Mouse (Mus musculus): Measurements from ENCODE around the gene Kdm5c. TPM values are rescaled to one million over a fixed set of nuclear protein-coding genes. Genes with fewer than 3 reads are reported as not detected.

Gene Kdm5c
- total RNA-seq, 2 experiments from 2014 or later, result 19.4 to 33.7 TPM

DNA sequence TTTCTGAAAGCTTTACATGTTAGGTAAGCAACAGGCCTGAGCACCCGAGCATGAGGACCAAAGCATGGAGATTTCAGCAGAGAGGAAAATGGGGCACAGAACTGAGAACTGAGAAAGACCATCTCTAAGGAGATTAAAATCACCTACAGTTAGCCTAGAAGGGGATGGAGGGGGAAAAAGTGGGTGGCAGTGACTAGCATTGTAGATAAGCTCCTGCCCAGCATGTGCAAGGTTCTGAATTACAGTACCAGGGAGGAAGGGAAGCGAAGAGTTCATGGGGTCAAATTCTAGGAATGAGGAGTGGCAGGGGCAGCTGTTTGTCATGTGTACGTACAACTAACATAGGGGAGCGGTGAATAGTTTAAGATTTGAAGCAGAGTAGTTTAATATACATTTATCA is 87.7 kb downstream of the Kdm5c start:
- no peak for DNase-seq
- no peak overlapping the region for H3K27ac ChIP-seq
- intact Hi-C loops (cut with DNase I), result no loop called here
- no peak for TF ChIP-seq CTCF (IDR thresholded peaks at IDR 0.05)
- no peak overlapping the region for H3K4me3 ChIP-seq

DNA sequence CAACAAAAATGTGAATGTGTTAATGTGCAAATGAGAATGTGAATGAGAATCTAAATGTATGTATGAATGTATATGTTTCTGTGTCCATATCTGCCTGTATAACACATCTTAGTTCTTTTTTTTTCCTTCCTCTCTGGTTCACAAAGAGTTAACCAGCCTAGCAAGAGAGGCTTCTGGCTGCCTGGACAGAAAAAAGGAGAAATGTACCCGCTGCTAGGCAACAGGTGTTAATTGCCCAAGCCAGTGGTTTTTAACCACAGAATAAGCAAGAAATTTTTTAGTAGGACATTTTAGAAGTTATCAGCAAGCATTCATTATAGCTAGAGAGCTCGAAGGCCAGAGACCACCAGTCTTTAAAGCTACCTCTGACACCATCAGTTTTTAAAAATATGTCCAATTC is 90.0 kb downstream of the Kdm5c start:
- intact Hi-C loops (cut with DNase I), result no loop called here
- Histone ChIP-seq H3K27ac (no peak overlapping the region), H3K4me3 (no peak overlapping the region)
- no peak for DNase-seq
- no peak for TF ChIP-seq CTCF (IDR thresholded peaks at IDR 0.05)

DNA sequence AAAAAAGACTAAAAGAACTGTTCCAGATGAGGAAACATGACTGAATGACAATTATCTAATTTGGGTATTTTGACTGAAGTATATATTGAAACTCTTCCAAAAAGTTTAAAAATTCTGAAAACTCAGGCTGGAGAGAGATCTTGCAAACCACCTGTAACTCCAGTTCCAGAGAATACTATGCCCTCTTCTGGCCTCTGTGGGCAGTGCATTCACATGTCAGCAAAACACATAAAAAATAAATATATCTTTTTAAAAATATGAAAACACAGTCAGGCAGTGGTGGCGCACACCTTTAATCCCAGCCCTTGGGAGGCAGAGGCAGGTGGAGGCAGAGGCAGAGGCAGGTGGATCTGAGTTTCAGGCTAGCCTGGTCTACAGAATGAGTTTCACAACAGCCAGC is 90.8 kb downstream of the Kdm5c start:
- intact Hi-C loops (cut with DNase I), result no loop called here
- H3K4me3 ChIP-seq, result no peak overlapping the region
- DNase-seq, result no peak
- H3K27ac ChIP-seq, result no peak overlapping the region
- peak; percentile 28 for TF ChIP-seq CTCF (IDR thresholded peaks at IDR 0.05)

Other genes starting within 250 kb of the Kdm5c start
- 100 to 1,000 TPM in 1 of 2 experiments, 10 to 100 TPM in 1; 78.0 to 122 TPM for gene Hsd17b10, start 231.2 kb upstream of the Kdm5c start, total RNA-seq (2021)
- under 1 TPM; 0.31 to 0.43 TPM for gene Ribc1, start 216.7 kb upstream of the Kdm5c start, total RNA-seq (2021)
- gene Smc1a, start 216.6 kb upstream of the Kdm5c start, total RNA-seq (2021), result 10 to 100 TPM; 18.9 to 20.5 TPM
- 10 to 100 TPM; 12.5 to 33.5 TPM for gene Iqsec2, start 88.8 kb upstream of the Kdm5c start, total RNA-seq (2021)
- gene Kantr, start 94.5 kb downstream of the Kdm5c start, total RNA-seq (2021), result 1 to 10 TPM; 1.3 to 1.6 TPM
- gene Tspyl2, start 109.4 kb downstream of the Kdm5c start, total RNA-seq (2021), result 10 to 100 TPM; 10.7 to 14.8 TPM
- under 1 TPM in 1 of 2 experiments, not detected in 1; 0.39 TPM for gene Gpr173, start 135.7 kb downstream of the Kdm5c start, total RNA-seq (2021)

Data from gastrocnemius, adult 2 months (tissue).